19 mouse cellular contexts compared by ENCODE assay signal in genomic region chr17:71114282-71114681, GRCm38 (mm10).
"Had no signal": no experiment of that assay in that cellular context is flagged by ENCODE, and none has a peak within 500 bp of the region (broad histone marks: within the 10 kb centered on the region; RNA-seq: fewer than 3 reads in every experiment).

No protein-coding gene starts in this region.

- H3K36me3 ChIP-seq: hindbrain, embryonic 13.5 days; hindbrain, embryonic 15.5 days; limb, embryonic 12.5 days; liver, embryonic 13.5 days; liver, embryonic 15.5 days had no signal

- H3K4me1 ChIP-seq: hindbrain, embryonic 13.5 days; hindbrain, embryonic 15.5 days had no signal

- DNase-seq: forebrain, postnatal 0 days; gastrocnemius, postnatal 14 days; gastrocnemius, postnatal 36 days; heart, adult 18-20 months; kidney, adult 11 months; kidney, postnatal 10 days; kidney, postnatal 25 days; layer of hippocampus, adult 9-11 months; layer of hippocampus, postnatal 36 days; left cerebral cortex, postnatal 4 days; liver; liver, embryonic 13.5 days; liver, postnatal 0 days had no signal

- H3K9me3 ChIP-seq: heart, embryonic 12.5 days; hindbrain, embryonic 13.5 days; hindbrain, embryonic 15.5 days; limb, embryonic 12.5 days; liver, embryonic 13.5 days; liver, embryonic 15.5 days had no signal

- H3K27me3 ChIP-seq: heart, embryonic 12.5 days; hindbrain, embryonic 13.5 days; hindbrain, embryonic 15.5 days; limb, embryonic 12.5 days; liver, embryonic 13.5 days; liver, embryonic 15.5 days had no signal

- H3K4me3 ChIP-seq: heart, embryonic 12.5 days; hindbrain, embryonic 13.5 days; hindbrain, embryonic 15.5 days; limb, embryonic 12.5 days; liver, embryonic 13.5 days; liver, embryonic 15.5 days had no signal

- H3K27ac ChIP-seq: hindbrain, embryonic 13.5 days; hindbrain, embryonic 15.5 days; hindbrain, postnatal 0 days; liver, embryonic 13.5 days; liver, embryonic 15.5 days had no signal
